Mouse (Mus musculus): Measurements from ENCODE around the gene Pla2g4e. TPM values are rescaled to one million over a fixed set of nuclear protein-coding genes. Genes with fewer than 3 reads are reported as not detected.

Gene Pla2g4e
- polyA plus RNA-seq, 1 experiment = 0.33 TPM

- no peak for DNase-seq
- Histone ChIP-seq H3K27ac (ENCODE audit: insufficient read depth, low read depth, low read length) (no peak overlapping the region), H3K4me1 (ENCODE audit: control insufficient read depth, insufficient read depth, low read length) (no peaks in the 10 kb centered on the region), H3K4me3 (ENCODE audit: insufficient read depth, low read depth, low read length) (no peak overlapping the region), H3K36me3 (ENCODE audit: control insufficient read depth, insufficient read depth, low read length) (no peaks in the 10 kb centered on the region), H3K27me3 (replicated peaks; ENCODE audit: control insufficient read depth, insufficient read depth, low read length) (no peaks in the 10 kb centered on the region)
- 37% methylated on average over 6 of the region's 6 CpGs for WGBS
- TF ChIP-seq CTCF (conservative IDR thresholded peaks at IDR 0.05; ENCODE audit: insufficient read depth, insufficient read length, low read depth, low read length) = no peak
- TF ChIP-seq POLR2A (IDR thresholded peaks at IDR 0.05; ENCODE audit: low read depth, low read length) = no peak
Observed at GRCm38 (mm10) chr2:120283550-120283949, 38.4 kb upstream of the Pla2g4e start.

- TF ChIP-seq CTCF (conservative IDR thresholded peaks at IDR 0.05; ENCODE audit: insufficient read depth, insufficient read length, low read depth, low read length) (no peak), POLR2A (IDR thresholded peaks at IDR 0.05; ENCODE audit: low read depth, low read length) (no peak)
Observed at GRCm38 (mm10) chr2:120281221-120281620, 36.1 kb upstream of the Pla2g4e start.

GRCm38 (mm10) chr2:120279961-120280360 lies 34.8 kb upstream of the Pla2g4e start:
- Histone ChIP-seq H3K4me3 (ENCODE audit: insufficient read depth, low read depth, low read length) (no peak overlapping the region), H3K27ac (ENCODE audit: insufficient read depth, low read depth, low read length) (no peak overlapping the region), H3K36me3 (ENCODE audit: control insufficient read depth, insufficient read depth, low read length) (no peaks in the 10 kb centered on the region), H3K27me3 (replicated peaks; ENCODE audit: control insufficient read depth, insufficient read depth, low read length) (no peaks in the 10 kb centered on the region), H3K4me1 (ENCODE audit: control insufficient read depth, insufficient read depth, low read length) (no peaks in the 10 kb centered on the region)
- DNase-seq = peak; percentile 57
- 14% methylated on average over 8 of the region's 8 CpGs for WGBS
- peak; percentile 82 for TF ChIP-seq CTCF (conservative IDR thresholded peaks at IDR 0.05; ENCODE audit: insufficient read depth, insufficient read length, low read depth, low read length)
- TF ChIP-seq POLR2A (IDR thresholded peaks at IDR 0.05; ENCODE audit: low read depth, low read length) = no peak

More at GRCm38 (mm10) chr2:120281221-120281620, 36.1 kb upstream of the Pla2g4e start:
- Histone ChIP-seq H3K4me3 (ENCODE audit: insufficient read depth, low read depth, low read length) (no peak overlapping the region), H3K4me1 (ENCODE audit: control insufficient read depth, insufficient read depth, low read length) (no peaks in the 10 kb centered on the region), H3K36me3 (ENCODE audit: control insufficient read depth, insufficient read depth, low read length) (no peaks in the 10 kb centered on the region), H3K27ac (ENCODE audit: insufficient read depth, low read depth, low read length) (no peak overlapping the region), H3K27me3 (replicated peaks; ENCODE audit: control insufficient read depth, insufficient read depth, low read length) (no peaks in the 10 kb centered on the region)
- 70% methylated on average over 3 of the region's 3 CpGs for WGBS
- no peak for DNase-seq

- Histone ChIP-seq H3K36me3 (ENCODE audit: control insufficient read depth, insufficient read depth, low read length) (no peaks in the 10 kb centered on the region), H3K4me1 (ENCODE audit: control insufficient read depth, insufficient read depth, low read length) (no peaks in the 10 kb centered on the region), H3K4me3 (ENCODE audit: insufficient read depth, low read depth, low read length) (no peak overlapping the region), H3K27me3 (replicated peaks; ENCODE audit: control insufficient read depth, insufficient read depth, low read length) (no peaks in the 10 kb centered on the region), H3K27ac (ENCODE audit: insufficient read depth, low read depth, low read length) (no peak overlapping the region)
- 73% methylated on average over 4 of the region's 4 CpGs for whole genome bisulfite sequencing
- no peak for DNase-seq
- TF ChIP-seq POLR2A (IDR thresholded peaks at IDR 0.05; ENCODE audit: low read depth, low read length) = no peak
- TF ChIP-seq CTCF (conservative IDR thresholded peaks at IDR 0.05; ENCODE audit: insufficient read depth, insufficient read length, low read depth, low read length) = no peak
Observed at GRCm38 (mm10) chr2:120276951-120277350, 31.8 kb upstream of the Pla2g4e start.

- no peak for TF ChIP-seq POLR2A (IDR thresholded peaks at IDR 0.05; ENCODE audit: low read depth, low read length)
- TF ChIP-seq CTCF (conservative IDR thresholded peaks at IDR 0.05; ENCODE audit: insufficient read depth, insufficient read length, low read depth, low read length) = no peak
- no peak overlapping the region for H3K27ac ChIP-seq (ENCODE audit: insufficient read depth, low read depth, low read length)
- H3K4me1 ChIP-seq (ENCODE audit: control insufficient read depth, insufficient read depth, low read length) = no peaks in the 10 kb centered on the region
- WGBS = 2% methylated on average over 9 of the region's 9 CpGs
- H3K27me3 ChIP-seq (replicated peaks; ENCODE audit: control insufficient read depth, insufficient read depth, low read length) = no peaks in the 10 kb centered on the region
- H3K36me3 ChIP-seq (ENCODE audit: control insufficient read depth, insufficient read depth, low read length) = no peaks in the 10 kb centered on the region
- DNase-seq = no peak
- H3K4me3 ChIP-seq (ENCODE audit: insufficient read depth, low read depth, low read length) = no peak overlapping the region
Observed at GRCm38 (mm10) chr2:120268635-120269034, 23.5 kb upstream of the Pla2g4e start.

- Histone ChIP-seq H3K27me3 (replicated peaks; ENCODE audit: control insufficient read depth, insufficient read depth, low read length) (no peaks in the 10 kb centered on the region), H3K4me1 (ENCODE audit: control insufficient read depth, insufficient read depth, low read length) (no peaks in the 10 kb centered on the region), H3K4me3 (ENCODE audit: insufficient read depth, low read depth, low read length) (no peak overlapping the region), H3K27ac (ENCODE audit: insufficient read depth, low read depth, low read length) (no peak overlapping the region), H3K36me3 (ENCODE audit: control insufficient read depth, insufficient read depth, low read length) (no peaks in the 10 kb centered on the region)
- TF ChIP-seq POLR2A (IDR thresholded peaks at IDR 0.05; ENCODE audit: low read depth, low read length) = no peak
- no peak for TF ChIP-seq CTCF (conservative IDR thresholded peaks at IDR 0.05; ENCODE audit: insufficient read depth, insufficient read length, low read depth, low read length)
- no peak for DNase-seq
- 73% methylated on average over 6 of the region's 6 CpGs for WGBS
Observed at GRCm38 (mm10) chr2:120265523-120265922, 20.4 kb upstream of the Pla2g4e start.

GRCm38 (mm10) chr2:120264858-120265257 lies 19.7 kb upstream of the Pla2g4e start:
- 73% methylated on average over 10 of the region's 10 CpGs for WGBS
- TF ChIP-seq CTCF (conservative IDR thresholded peaks at IDR 0.05; ENCODE audit: insufficient read depth, insufficient read length, low read depth, low read length) = no peak
- TF ChIP-seq POLR2A (IDR thresholded peaks at IDR 0.05; ENCODE audit: low read depth, low read length) = no peak
- no peak for DNase-seq
- Histone ChIP-seq H3K27me3 (replicated peaks; ENCODE audit: control insufficient read depth, insufficient read depth, low read length) (no peaks in the 10 kb centered on the region), H3K4me1 (ENCODE audit: control insufficient read depth, insufficient read depth, low read length) (no peaks in the 10 kb centered on the region), H3K36me3 (ENCODE audit: control insufficient read depth, insufficient read depth, low read length) (no peaks in the 10 kb centered on the region), H3K4me3 (ENCODE audit: insufficient read depth, low read depth, low read length) (no peak overlapping the region), H3K27ac (ENCODE audit: insufficient read depth, low read depth, low read length) (no peak overlapping the region)

Data from kidney, adult 2 months (tissue).